In the genomic region with DNA sequence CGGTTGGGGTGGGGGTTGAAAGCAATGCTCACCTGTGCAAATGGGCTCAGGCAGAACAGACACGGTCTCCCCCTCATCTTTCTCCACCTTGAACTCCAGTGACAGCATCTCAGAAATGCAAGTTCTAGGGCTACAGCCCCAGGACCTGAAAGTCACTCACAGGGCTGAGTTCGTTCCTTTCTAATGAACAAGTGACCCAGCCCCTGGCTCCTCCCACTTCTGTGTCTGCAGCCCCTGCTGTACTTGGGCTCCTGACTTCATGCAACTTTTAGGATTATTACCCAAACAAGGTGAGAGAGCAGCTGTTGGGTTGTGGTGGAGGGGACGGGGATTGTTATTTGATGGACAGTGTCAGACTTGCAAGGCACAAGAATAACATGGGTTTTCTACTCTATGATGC, we compare ENCODE assay signal across 23 mouse cellular contexts. TPM values are rescaled to one million over a fixed set of nuclear protein-coding genes. Genes with fewer than 3 reads are reported as not detected.
DNase-seq lines count a peak whose midpoint lies in the region; TF ChIP-seq lines count a peak whose summit lies in the region.
"Had no signal": no experiment of that assay in that cellular context is flagged by ENCODE, and none has a peak within 500 bp of the region (broad histone marks: within the 10 kb centered on the region; RNA-seq: fewer than 3 reads in every experiment).

No protein-coding gene starts in this region.

- peak overlapping the region; percentile 63 for H3K27ac ChIP-seq in gastrocnemius, adult 2 months
- H3K27ac ChIP-seq in macrophage: peak overlapping the region; percentile 82
- H3K27ac ChIP-seq: embryonic facial prominence, embryonic 13.5 days; heart, embryonic 10.5 days; heart, embryonic 13.5 days; hindbrain, embryonic 14.5 days; hindbrain, postnatal 0 days had no signal

- 63% methylated on average over 4 of the region's 4 CpGs for WGBS in macrophage (ENCODE audit: missing documents)

- no peak overlapping the region for H3K4me3 ChIP-seq in gastrocnemius, adult 2 months
- H3K4me3 ChIP-seq in macrophage (ENCODE audit: inconsistent target): no peak overlapping the region
- H3K4me3 ChIP-seq: embryonic facial prominence, embryonic 13.5 days; erythroblast, embryonic 14.5 days; heart, adult 2 months; heart, embryonic 10.5 days; heart, embryonic 13.5 days had no signal

- intact Hi-C loops in gastrocnemius, adult 2 months (cut with DNase I): no loop called here

- TF ChIP-seq CTCF in gastrocnemius, adult 2 months (IDR thresholded peaks at IDR 0.05): no peak

- H3K36me3 ChIP-seq in macrophage (ENCODE audit: inconsistent target): no peaks in the 10 kb centered on the region
- H3K36me3 ChIP-seq: embryonic facial prominence, embryonic 13.5 days; heart, embryonic 13.5 days had no signal

- DNase-seq in gastrocnemius, adult 2 months: no peak
- DNase-seq in gastrocnemius, postnatal 4 days (ENCODE audit: low spot score in 2 of 2): no peak
- DNase-seq in spleen, postnatal 36 days (ENCODE audit: low spot score in 2 of 2): peak; percentile 52 to 54
- DNase-seq in spleen, postnatal 4 days (ENCODE audit: low spot score in 2 of 2): no peak
- no peak for DNase-seq in adrenal gland, adult (ENCODE audit: inconsistent age in 2 of 2, low spot score in 1 of 2)
- DNase-seq in urinary bladder, adult 2 months (ENCODE audit: low spot score): no peak
- DNase-seq: adrenal gland, postnatal 10 days; adrenal gland, postnatal 36 days; cerebellum, adult 2 months; cerebellum, adult 9-11 months; cerebellum, postnatal 25 days; forebrain, postnatal 0 days; gastrocnemius, postnatal 25 days; heart, adult 2 months; heart, postnatal 14 days; heart, postnatal 4 days had no signal

- H3K79me2 ChIP-seq in macrophage (ENCODE audit: inconsistent target): peaks cover 55% of the 10 kb centered on the region

RNA-seq across cellular contexts. Expression of a gene that starts 23.2 kb away (rescaled TPM):
- 10 to 100 TPM; 37.7 to 44.7 TPM for total RNA-seq in gastrocnemius, adult 2 months (2021)
- total RNA-seq in gastrocnemius, postnatal 4 days (2021): 100 to 1,000 TPM; 124 to 134 TPM
- total RNA-seq in macrophage (2018; cell fraction: chromatin; rRNA removed): 10 to 100 TPM; 10.9 to 28.2 (median 21.6) TPM
- 10 to 100 TPM in 14 of 26 experiments, 1 to 10 TPM in 12; 6.1 to 17.3 (median 11.1) TPM for total RNA-seq in macrophage (2018; cell fraction: cytosol; rRNA removed)
- 10 to 100 TPM in 25 of 26 experiments, 1 to 10 TPM in 1; 9.3 to 36.6 (median 16.3) TPM for total RNA-seq in macrophage (2018; cell fraction: nucleus; rRNA removed)
- polyA plus RNA-seq in macrophage (2018): 7.9 to 13.4 TPM (median 8.0 TPM) in 3 replicates
- polyA plus RNA-seq in urinary bladder, adult 2 months (2012; rRNA removed): 23.2 and 30.0 TPM in 2 replicates

Comparison
In these comparisons a context has a peak if more than half of its experiments do, and no peak if none do; other contexts are left out.
1. DNase-seq: peak in spleen, postnatal 36 days (2 of 2); none in gastrocnemius, adult 2 months (single experiment), gastrocnemius, postnatal 4 days (0 of 2), spleen, postnatal 4 days (0 of 2), adrenal gland, adult (0 of 2) and urinary bladder, adult 2 months (single experiment).